Mouse (Mus musculus) liver, postnatal 0 days (tissue): Measurements from ENCODE around the gene Ppargc1a.

Experiments
- CTCF ChIP-seq: sonication (generic); IDR thresholded peaks from 2 replicates; pipeline ENCODE4 v1.5.1; 2016; ENCODE audit warnings: antibody characterized with exemption, low read depth
- EP300 ChIP-seq: IDR thresholded peaks from 2 replicates; pipeline ENCODE4 v1.6.1; 2016; ENCODE audit warnings: antibody characterized with exemption, low read depth, mild to moderate bottlenecking

DNA sequence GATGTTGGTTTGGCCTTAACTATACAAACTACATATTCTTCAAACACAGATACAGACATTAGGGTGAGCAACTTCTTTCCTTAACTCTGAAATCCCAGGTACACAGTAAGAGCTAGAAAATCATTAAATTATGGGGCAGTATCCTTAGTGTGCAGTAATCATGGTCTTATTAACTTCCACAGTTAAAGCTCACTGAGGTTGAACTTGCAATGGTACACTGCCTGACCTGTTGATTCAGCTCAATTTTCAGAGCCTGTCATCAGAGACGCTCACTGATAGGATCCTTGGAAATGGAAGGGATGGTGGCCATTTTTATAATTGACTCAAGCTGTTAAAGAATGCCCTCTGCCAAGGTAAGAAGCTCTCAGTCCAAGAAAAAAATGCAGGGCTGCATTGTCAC, 49.4 kb upstream of the Ppargc1a start:
- TF ChIP-seq CTCF: no peak
- no peak for TF ChIP-seq EP300
